Mouse (Mus musculus) CH12.LX (cell line): ENCODE measurements around the gene Pfdn2. TPM values are rescaled to one million over a fixed set of nuclear protein-coding genes. Genes with fewer than 3 reads are reported as not detected.

ENCODE experiments used
- DNase-seq: peaks from one replicate; pipeline ENCODE4 v3.0.0-alpha.2; 2013; ENCODE audit errors: extremely low read depth
- H3K27ac ChIP-seq: 2 replicates; pipeline ENCODE4 v1.5.1; 2012; ENCODE audit warnings: low read depth, mild to moderate bottlenecking, control low read depth, moderate library complexity; ENCODE audit not compliant: insufficient read depth
- H3K27me3 ChIP-seq: replicated peaks from 2 replicates; pipeline ENCODE3; 2012; ENCODE audit warnings: inconsistent platforms
- H3K36me3 ChIP-seq, 2 experiments: replicated peaks in 1 of 2; 2 replicates each; pipeline versions ENCODE3 to v1.6.1; 2012; ENCODE audit warnings: inconsistent platforms in 1 of 2, low read length in 1 of 2, mild to moderate bottlenecking in 1 of 2, mixed read lengths in 1 of 2, moderate library complexity in 1 of 2; ENCODE audit not compliant: control insufficient read depth in 1 of 2, insufficient read depth in 1 of 2
- H3K4me1 ChIP-seq, 2 experiments: 2 replicates each; pipeline ENCODE4 v1.6.1; 2012; ENCODE audit warnings: inconsistent platforms in 1 of 2, moderate library complexity in 1 of 2; ENCODE audit not compliant: insufficient read depth in 2 of 2, control insufficient read depth in 1 of 2
- H3K4me2 ChIP-seq: 2 replicates; pipeline ENCODE4 v1.6.1; 2012; ENCODE audit warnings: low read depth, mild to moderate bottlenecking, control low read depth; ENCODE audit not compliant: poor library complexity, insufficient read depth, severe bottlenecking
- H3K4me3 ChIP-seq, 3 experiments: fragments of 150-350 bp in 1 of 3; sonication (generic) in 1 of 3; replicated peaks in 1 of 3; 2 replicates each; pipeline versions ENCODE3 to v1.5.1; 2011 to 2012; ENCODE audit warnings: low read depth in 2 of 3, low read length in 2 of 3, mild to moderate bottlenecking in 2 of 3, moderate library complexity in 2 of 3, control low read depth in 1 of 3, improper control_type of control experiment in 1 of 3, inconsistent platforms in 1 of 3, mixed read lengths in 1 of 3; ENCODE audit not compliant: poor library complexity in 1 of 3
- H3K79me2 ChIP-seq: replicated peaks from 2 replicates; pipeline ENCODE4 v1.6.1; 2012; ENCODE audit warnings: mild to moderate bottlenecking, moderate library complexity; ENCODE audit not compliant: control insufficient read depth, poor library complexity, insufficient read depth, severe bottlenecking; ENCODE audit errors: extremely low read depth
- H3K9ac ChIP-seq: 2 replicates; pipeline ENCODE4 v1.6.1; 2012; ENCODE audit warnings: low read depth, mild to moderate bottlenecking, control low read depth, moderate library complexity; ENCODE audit not compliant: insufficient read depth
- H3K9me3 ChIP-seq: replicated peaks from 2 replicates; pipeline ENCODE3; 2012; ENCODE audit warnings: low read length, inconsistent platforms, mixed read lengths
- BHLHE40 ChIP-seq: IDR thresholded peaks from 2 replicates; pipeline ENCODE4 v1.6.1; 2011; ENCODE audit warnings: mild to moderate bottlenecking, low read depth, low read length, improper control_type of control experiment
- CHD1 ChIP-seq: IDR thresholded peaks from 2 replicates; pipeline ENCODE4 v1.6.1; 2012; ENCODE audit warnings: low read depth, low read length, improper control_type of control experiment, inconsistent platforms
- CTCF ChIP-seq, 2 experiments: IDR thresholded peaks in 1 of 2; conservative IDR thresholded peaks in 1 of 2; 2 replicates each; pipeline ENCODE4 v1.5.1; 2011 to 2012; ENCODE audit warnings: low read depth in 2 of 2, low read length in 2 of 2, improper control_type of control experiment in 1 of 2, inconsistent platforms in 1 of 2, mild to moderate bottlenecking in 1 of 2, moderate library complexity in 1 of 2
- E2F4 ChIP-seq: IDR thresholded peaks from 2 replicates; pipeline ENCODE4 v1.6.1; 2011; ENCODE audit warnings: low read depth, low read length, improper control_type of control experiment; ENCODE audit not compliant: insufficient replicate concordance
- ELF1 ChIP-seq: IDR thresholded peaks from 2 replicates; pipeline ENCODE4 v1.6.1; 2014; ENCODE audit warnings: low read depth, mild to moderate bottlenecking, inconsistent platforms, low read length, improper control_type of control experiment
- HCFC1 ChIP-seq: IDR thresholded peaks from 2 replicates; pipeline ENCODE4 v1.6.1; 2012; ENCODE audit warnings: low read depth, mild to moderate bottlenecking, inconsistent platforms, low read length, improper control_type of control experiment
- IRF4 ChIP-seq: IDR thresholded peaks from 2 replicates; pipeline ENCODE4 v1.6.1; 2014; ENCODE audit warnings: low read depth, mild to moderate bottlenecking, inconsistent platforms, low read length, improper control_type of control experiment
- JUN ChIP-seq: IDR thresholded peaks from 2 replicates; pipeline ENCODE4 v1.6.1; 2011; ENCODE audit warnings: low read depth, mild to moderate bottlenecking, low read length, improper control_type of control experiment, moderate library complexity; ENCODE audit not compliant: insufficient read depth
- JUND ChIP-seq: conservative IDR thresholded peaks from 2 replicates; pipeline ENCODE4 v1.6.1; 2011; ENCODE audit warnings: low read depth, low read length, improper control_type of control experiment
- KAT2A ChIP-seq: IDR thresholded peaks from 2 replicates; pipeline ENCODE4 v1.6.1; 2012; ENCODE audit warnings: low read length, improper control_type of control experiment, inconsistent platforms; ENCODE audit not compliant: insufficient replicate concordance
- MAX ChIP-seq: IDR thresholded peaks from 2 replicates; pipeline ENCODE4 v1.6.1; 2011; ENCODE audit warnings: low read length, improper control_type of control experiment
- MAZ ChIP-seq: IDR thresholded peaks from 2 replicates; pipeline ENCODE4 v1.6.1; 2012; ENCODE audit warnings: low read depth, mild to moderate bottlenecking, inconsistent platforms, low read length, improper control_type of control experiment, moderate library complexity
- MEF2A ChIP-seq: IDR thresholded peaks from 2 replicates; pipeline ENCODE4 v1.6.1; 2014; ENCODE audit warnings: low read depth, mild to moderate bottlenecking, inconsistent platforms, low read length, improper control_type of control experiment, borderline replicate concordance
- MXI1 ChIP-seq: IDR thresholded peaks from 2 replicates; pipeline ENCODE4 v1.6.1; 2011; ENCODE audit warnings: mild to moderate bottlenecking, low read depth, low read length, improper control_type of control experiment
- MYC ChIP-seq: IDR thresholded peaks from 2 replicates; pipeline ENCODE4 v1.6.1; 2011; ENCODE audit warnings: low read depth, mild to moderate bottlenecking, improper control_type of control experiment, low read length
- NRF1 ChIP-seq: IDR thresholded peaks from 2 replicates; pipeline ENCODE4 v1.6.1; 2014; ENCODE audit warnings: low read depth, mild to moderate bottlenecking, inconsistent platforms, low read length, improper control_type of control experiment, moderate library complexity
- PAX5 ChIP-seq: IDR thresholded peaks from 2 replicates; pipeline ENCODE4 v1.6.1; 2012; ENCODE audit warnings: low read length, inconsistent platforms, mixed read lengths
- POLR2AphosphoS2 ChIP-seq: IDR thresholded peaks from 2 replicates; pipeline ENCODE4 v1.6.1; 2011; ENCODE audit warnings: low read depth, low read length, improper control_type of control experiment
- RCOR1 ChIP-seq: conservative IDR thresholded peaks from 2 replicates; pipeline ENCODE4 v1.6.1; 2012; ENCODE audit warnings: low read depth, mild to moderate bottlenecking, inconsistent platforms, low read length, improper control_type of control experiment
- SIN3A ChIP-seq: IDR thresholded peaks from 2 replicates; pipeline ENCODE4 v1.6.1; 2012; ENCODE audit warnings: low read length, improper control_type of control experiment, inconsistent platforms
- TBP ChIP-seq: conservative IDR thresholded peaks from 2 replicates; pipeline ENCODE4 v1.6.1; 2011; ENCODE audit warnings: low read depth, low read length, improper control_type of control experiment
- TCF12 ChIP-seq: IDR thresholded peaks from 2 replicates; pipeline ENCODE4 v1.6.1; 2014; ENCODE audit warnings: low read depth, mild to moderate bottlenecking, inconsistent platforms, low read length, improper control_type of control experiment
- USF2 ChIP-seq: conservative IDR thresholded peaks from 2 replicates; pipeline ENCODE4 v1.6.1; 2011; ENCODE audit warnings: low read depth, low read length, improper control_type of control experiment
- ZKSCAN1 ChIP-seq: IDR thresholded peaks from 2 replicates; pipeline ENCODE4 v1.6.1; 2012; ENCODE audit warnings: low read depth, inconsistent platforms, low read length, improper control_type of control experiment, borderline replicate concordance
- dilution Hi-C: fragments of 300-500 bp; cut with MboI; formaldehyde crosslinking; loops from 2 replicates; pipeline ENCODE4 v1.14.3; 2020; ENCODE audit warnings: low sequenced_read_pairs; ENCODE audit not compliant: extremely low pct_unique_long_range_greater_than_20kb, extremely low pct_ligation_motif_present
- in situ Hi-C: fragments of 300-500 bp; cut with MboI; formaldehyde crosslinking; loops from 3 replicates; pipeline ENCODE4 v1.14.3; 2019; ENCODE audit warnings: low sequenced_read_pairs, low pct_ligation_motif_present, low pct_unique_long_range_greater_than_20kb, mixed read lengths
- polyA plus RNA-seq: library from polyadenylated mRNA; unstranded; fragments of >175 nt; gene quantifications from 2 replicates; pipeline ENCODE4 v1.2.1, GENCODE M21; 2012; ENCODE audit warnings: low read depth; ENCODE audit not compliant: insufficient read length
- total RNA-seq, 2 experiments: library from RNA; depleted of rRNA; stranded (reverse); fragments of 300-350 nt in 1 of 2; fragments of >200 nt in 1 of 2; gene quantifications; 2 replicates each; pipeline ENCODE4 v1.2.3; 2012 to 2014

Gene Pfdn2
- total and polyA plus RNA-seq, 3 experiments, result 25.2 to 292 (median 33.0) TPM

DNA sequence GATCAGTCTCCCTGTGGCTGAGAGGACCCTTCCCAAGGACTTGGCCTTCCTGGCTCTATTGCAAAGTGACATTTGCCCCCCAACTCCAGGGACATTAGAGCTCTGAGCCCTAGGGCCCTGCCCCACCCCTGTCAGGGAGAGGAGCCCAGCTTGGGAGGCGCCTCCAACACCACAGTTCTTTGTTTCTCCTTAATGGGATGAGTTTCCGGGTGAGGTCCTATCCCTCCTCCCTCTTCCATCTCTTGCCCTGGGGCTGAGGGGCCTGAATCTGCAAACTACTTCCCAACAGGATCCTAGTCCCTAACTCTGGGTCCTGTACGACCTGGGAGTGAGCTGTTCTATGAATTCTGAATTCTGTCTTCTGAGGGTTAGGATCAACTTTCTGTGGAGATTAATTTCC lies 27.4 kb downstream of the Pfdn2 start:
- TF ChIP-seq ELF1, result no peak
- no peak for TF ChIP-seq RCOR1
- TF ChIP-seq E2F4, result no peak
- TF ChIP-seq MAZ, result no peak
- TF ChIP-seq TCF12, result no peak
- TF ChIP-seq BHLHE40, result no peak
- TF ChIP-seq, all 38 proteins: peak for 0
- Histone ChIP-seq H3K4me2 (no peak overlapping the region), H3K4me3 (no peak overlapping the region), H3K9ac (no peak overlapping the region), H3K79me2 (no peaks in the 10 kb centered on the region), H3K27ac (no peak overlapping the region), H3K4me1 (peaks cover under 1 to 2% of the 10 kb centered on the region in 2 experiments), H3K36me3 (no peaks in the 10 kb centered on the region), H3K27me3 (peaks cover 3% of the 10 kb centered on the region), H3K9me3 (no peaks in the 10 kb centered on the region)
- in situ Hi-C loops, result no loop called here
- no peak for DNase-seq
- dilution Hi-C loops, result no loop called here

DNA sequence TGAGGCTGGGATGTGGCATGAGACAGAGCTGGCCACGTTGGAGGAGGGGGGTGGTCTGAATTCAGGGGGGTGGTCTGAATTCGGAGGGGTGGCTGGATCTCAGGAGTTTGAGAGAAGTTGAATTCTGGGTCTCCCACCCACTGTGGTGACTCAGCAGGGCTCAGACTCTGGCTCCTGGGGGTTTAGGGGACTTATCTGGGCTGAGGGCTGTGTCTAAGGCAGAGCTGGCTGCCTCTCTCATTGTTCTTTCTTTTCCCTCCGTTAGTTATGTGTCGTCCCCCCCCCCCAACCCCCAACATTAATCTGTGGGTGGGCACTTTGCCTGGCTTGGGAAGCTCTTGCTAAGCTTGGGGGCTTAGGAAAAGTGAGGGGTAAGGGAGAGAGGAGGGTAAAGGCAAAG lies 28.5 kb downstream of the Pfdn2 start:
- Histone ChIP-seq H3K27me3 (peaks cover 5% of the 10 kb centered on the region), H3K4me2 (no peak overlapping the region)
- in situ Hi-C loops, result no loop called here

GRCm38 (mm10) chr1:171375646-171376097 lies 30.2 kb downstream of the Pfdn2 start:
- Histone ChIP-seq H3K4me3 (no peak overlapping the region), H3K4me1 (peaks cover 7 to 19% of the 10 kb centered on the region in 2 experiments), H3K36me3 (no peaks in the 10 kb centered on the region), H3K27me3 (peaks cover 8% of the 10 kb centered on the region), H3K27ac (no peak overlapping the region), H3K9me3 (no peaks in the 10 kb centered on the region), H3K79me2 (no peaks in the 10 kb centered on the region), H3K9ac (no peak overlapping the region), H3K4me2 (no peak overlapping the region)
- DNase-seq, result no peak
- TF ChIP-seq HCFC1 (no peak), TBP (no peak), KAT2A (no peak), MAZ (no peak), POLR2AphosphoS2 (no peak), SIN3A (no peak), ZKSCAN1 (no peak), USF2 (no peak), NRF1 (no peak), CTCF (conservative IDR thresholded peaks at IDR 0.05 in 1 of 2, IDR thresholded peaks at IDR 0.05 in 1 of 2; ENCODE audit: low read depth in 2 of 2, low read length in 2 of 2) (no peak), MAX (no peak), MEF2A (no peak), MXI1 (no peak), PAX5 (no peak), ELF1 (no peak)
- in situ Hi-C loops, result no loop called here
- dilution Hi-C loops, result no loop called here

More for the DNA sequence above, 28.5 kb downstream of the Pfdn2 start:
- H3K27ac ChIP-seq, result no peak overlapping the region
- DNase-seq, result no peak
- TF ChIP-seq MYC (no peak), JUN (no peak), CTCF (conservative IDR thresholded peaks at IDR 0.05 in 1 of 2, IDR thresholded peaks at IDR 0.05 in 1 of 2; ENCODE audit: low read depth in 2 of 2, low read length in 2 of 2) (no peak), TCF12 (no peak), CHD1 (no peak), BHLHE40 (no peak), MXI1 (no peak), POLR2AphosphoS2 (no peak), ELF1 (no peak), TBP (no peak), IRF4 (no peak), JUND (no peak), KAT2A (no peak)
- H3K9ac ChIP-seq, result no peak overlapping the region
- peaks cover 3 to 7% of the 10 kb centered on the region in 2 experiments for H3K4me1 ChIP-seq
- no peaks in the 10 kb centered on the region for H3K79me2 ChIP-seq
- no peaks in the 10 kb centered on the region for H3K9me3 ChIP-seq
- dilution Hi-C loops, result no loop called here
- H3K4me3 ChIP-seq, result no peak overlapping the region
- H3K36me3 ChIP-seq, result no peaks in the 10 kb centered on the region
